Comparison of ENCODE assay signal across 34 mouse cellular contexts in the genomic region with DNA sequence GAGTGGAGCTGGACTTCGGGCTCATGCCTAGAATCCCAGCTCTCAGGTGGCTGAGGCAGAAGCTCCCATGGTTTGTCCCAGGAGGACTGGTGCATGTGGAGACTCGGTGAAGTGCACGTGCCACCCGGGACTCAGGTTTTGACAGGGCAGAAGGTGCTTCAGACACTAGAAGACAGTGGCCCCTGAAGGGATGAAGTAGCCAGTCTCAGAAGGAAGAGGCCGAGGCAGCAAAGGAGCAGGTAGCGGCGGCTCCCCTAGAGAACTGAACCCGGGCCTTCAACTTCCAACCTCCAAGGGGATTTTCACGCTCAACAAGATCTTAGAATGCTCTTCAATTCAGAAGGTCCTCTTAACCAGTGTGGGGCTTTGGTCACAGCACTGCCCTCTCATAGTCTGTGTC.
"Had no signal": no experiment of that assay in that cellular context is flagged by ENCODE, and none has a peak within 500 bp of the region (broad histone marks: within the 10 kb centered on the region; RNA-seq: fewer than 3 reads in every experiment).

No protein-coding gene starts in this region.

- H3K9me3 ChIP-seq: heart, embryonic 10.5 days; heart, embryonic 12.5 days; heart, embryonic 13.5 days; heart, embryonic 15.5 days; hindbrain, embryonic 10.5 days; hindbrain, embryonic 12.5 days; hindbrain, embryonic 13.5 days; hindbrain, embryonic 15.5 days; intestine, embryonic 15.5 days; kidney, embryonic 15.5 days had no signal

- DNase-seq: heart, postnatal 10 days; heart, postnatal 14 days; kidney, adult 11 months; kidney, adult 18-20 months; kidney, adult 2 months; kidney, adult 8-10 months; kidney, adult 9 months; kidney, postnatal 10 days; kidney, postnatal 14 days; kidney, postnatal 25 days; kidney, postnatal 36 days; kidney, postnatal 4 days; layer of hippocampus, adult 9-11 months; layer of hippocampus, postnatal 36 days had no signal

- H3K9ac ChIP-seq: heart, embryonic 12.5 days; heart, embryonic 13.5 days; heart, embryonic 15.5 days; hindbrain, embryonic 12.5 days; hindbrain, embryonic 13.5 days; hindbrain, embryonic 14.5 days; hindbrain, embryonic 15.5 days; intestine, embryonic 15.5 days; kidney, embryonic 15.5 days had no signal

- ATAC-seq: hindbrain, embryonic 16.5 days; hindbrain, postnatal 0 days; inflammation-experienced regulatory T-cells, adult 6 months; intestine, embryonic 15.5 days; intestine, embryonic 16.5 days; intestine, postnatal 0 days had no signal

- H3K27me3 ChIP-seq: heart, embryonic 12.5 days; heart, embryonic 13.5 days; heart, embryonic 15.5 days; hindbrain, embryonic 12.5 days; hindbrain, embryonic 13.5 days; hindbrain, embryonic 15.5 days; intestine, embryonic 15.5 days; kidney, embryonic 15.5 days had no signal

- H3K27ac ChIP-seq: heart, embryonic 10.5 days; heart, embryonic 13.5 days; heart, embryonic 15.5 days; hindbrain, embryonic 10.5 days; hindbrain, embryonic 12.5 days; hindbrain, embryonic 13.5 days; hindbrain, embryonic 14.5 days; hindbrain, embryonic 15.5 days; hindbrain, postnatal 0 days; intestine, embryonic 15.5 days; kidney, embryonic 15.5 days; kidney, postnatal 0 days; layer of hippocampus, adult 2 months; left cerebral cortex, adult 2 months had no signal

- H3K4me3 ChIP-seq: heart, embryonic 10.5 days; heart, embryonic 12.5 days; heart, embryonic 13.5 days; heart, embryonic 15.5 days; hindbrain, embryonic 10.5 days; hindbrain, embryonic 12.5 days; hindbrain, embryonic 13.5 days; hindbrain, embryonic 15.5 days; intestine, embryonic 15.5 days; kidney, embryonic 15.5 days; layer of hippocampus, adult 2 months; left cerebral cortex, adult 2 months had no signal

- H3K4me1 ChIP-seq: hindbrain, embryonic 12.5 days; intestine, embryonic 15.5 days had no signal

- H3K4me2 ChIP-seq: heart, embryonic 11.5 days; heart, embryonic 12.5 days; heart, embryonic 13.5 days; hindbrain, embryonic 12.5 days; hindbrain, embryonic 13.5 days; hindbrain, embryonic 14.5 days; hindbrain, embryonic 15.5 days; intestine, embryonic 15.5 days; kidney, embryonic 15.5 days had no signal
